Mouse (Mus musculus): ENCODE results near the gene A930018P22Rik. TPM values are rescaled to one million over a fixed set of nuclear protein-coding genes. Genes with fewer than 3 reads are reported as not detected.
A peak's percentile ranks its signal among the peaks of the same experiment; 100 is the strongest.
"Not testable (repeated sequence)": the region's sequence is repeated elsewhere in the genome, so short reads cannot be mapped to it uniquely, and the experiment has no call there.

A930018P22Rik gene
- polyA plus RNA-seq, 1 experiment from 2014 or later: not detected

DNA sequence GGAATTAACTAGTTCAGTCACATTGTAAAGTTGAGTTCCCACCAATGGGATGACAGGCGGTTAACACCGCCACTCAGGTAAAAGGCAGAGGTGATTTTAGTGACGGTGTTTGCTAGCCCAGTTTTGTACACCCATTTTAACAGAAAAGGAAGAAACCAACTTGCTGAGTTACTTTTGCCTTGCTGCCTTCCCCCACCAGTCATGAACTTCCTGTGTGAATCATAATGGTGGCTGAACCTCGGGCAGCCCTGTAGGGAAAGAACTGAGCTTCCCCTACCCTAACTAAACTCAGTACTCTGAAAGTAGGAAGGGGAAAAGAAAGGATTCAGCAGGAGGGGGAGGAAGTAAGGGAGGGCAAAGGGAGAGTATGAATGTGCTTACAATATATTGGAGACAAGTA, 12.5 kb upstream of the A930018P22Rik start:
- H3K4me3 ChIP-seq (ENCODE audit: low read depth, low read length): no peak overlapping the region
- H3K36me3 ChIP-seq (ENCODE audit: control insufficient read depth, insufficient read depth, low read length): no peaks in the 10 kb centered on the region
- H3K9ac ChIP-seq (ENCODE audit: low read depth, low read length): no peak overlapping the region
- DNase-seq (ENCODE audit: low spot score) (no peak), ATAC-seq (ENCODE audit: low FRiP score) (no peak)
- 91% methylated on average over 4 of the region's 4 CpGs for WGBS
- H3K9me3 ChIP-seq (ENCODE audit: control insufficient read depth, low read length): no peaks in the 10 kb centered on the region
- H3K4me1 ChIP-seq (replicated peaks; ENCODE audit: control insufficient read depth, insufficient read depth, low read length): no peaks in the 10 kb centered on the region
- H3K27me3 ChIP-seq (ENCODE audit: control insufficient read depth, insufficient read depth, low read length): no peaks in the 10 kb centered on the region
- no peak overlapping the region for H3K27ac ChIP-seq (ENCODE audit: low read depth, low read length)
- no peak overlapping the region for H3K4me2 ChIP-seq (replicated peaks; ENCODE audit: low read depth, low read length)

DNA sequence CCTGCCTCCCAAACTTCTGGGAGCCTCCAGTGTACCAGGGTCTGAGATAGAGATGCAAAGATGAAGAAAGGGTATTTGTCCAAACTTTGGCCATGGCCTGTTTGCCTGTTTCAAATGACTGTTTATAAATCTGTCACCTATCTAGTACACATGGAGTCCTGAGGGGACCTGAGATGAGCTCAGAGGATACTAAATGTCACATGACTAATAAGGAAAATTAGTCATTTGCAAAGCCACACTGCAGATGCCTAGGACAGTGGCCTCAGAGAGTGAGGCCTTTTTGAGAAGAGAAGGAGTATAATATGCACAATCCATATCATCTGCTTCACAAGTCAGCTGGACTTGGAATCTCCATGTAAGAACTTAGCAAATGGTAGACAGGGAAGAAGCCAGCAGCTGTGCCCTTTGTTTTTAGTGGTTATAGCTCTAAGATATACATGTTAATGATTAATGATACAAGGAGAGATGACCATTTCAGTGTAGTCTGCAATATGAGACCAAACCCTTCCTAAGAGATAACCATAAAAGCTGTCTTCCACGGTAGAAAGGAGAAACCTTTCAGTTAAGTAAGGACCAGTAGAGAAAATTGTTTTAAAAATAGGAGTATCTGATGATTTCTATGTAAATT, 11.3 kb upstream of the A930018P22Rik start:
- ATAC-seq (ENCODE audit: low FRiP score); H3K27me3 ChIP-seq (ENCODE audit: control insufficient read depth, insufficient read depth, low read length); H3K9me3 ChIP-seq (ENCODE audit: control insufficient read depth, low read length); H3K36me3 ChIP-seq (ENCODE audit: control insufficient read depth, insufficient read depth, low read length); H3K9ac ChIP-seq (ENCODE audit: low read depth, low read length); H3K27ac ChIP-seq (ENCODE audit: low read depth, low read length); DNase-seq (ENCODE audit: low spot score); H3K4me1 ChIP-seq (replicated peaks; ENCODE audit: control insufficient read depth, insufficient read depth, low read length); H3K4me3 ChIP-seq (ENCODE audit: low read depth, low read length); H3K4me2 ChIP-seq (replicated peaks; ENCODE audit: low read depth, low read length): not testable (repeated sequence)
- no CpG with 5 or more reads among the region's 1 CpGs for WGBS

DNA sequence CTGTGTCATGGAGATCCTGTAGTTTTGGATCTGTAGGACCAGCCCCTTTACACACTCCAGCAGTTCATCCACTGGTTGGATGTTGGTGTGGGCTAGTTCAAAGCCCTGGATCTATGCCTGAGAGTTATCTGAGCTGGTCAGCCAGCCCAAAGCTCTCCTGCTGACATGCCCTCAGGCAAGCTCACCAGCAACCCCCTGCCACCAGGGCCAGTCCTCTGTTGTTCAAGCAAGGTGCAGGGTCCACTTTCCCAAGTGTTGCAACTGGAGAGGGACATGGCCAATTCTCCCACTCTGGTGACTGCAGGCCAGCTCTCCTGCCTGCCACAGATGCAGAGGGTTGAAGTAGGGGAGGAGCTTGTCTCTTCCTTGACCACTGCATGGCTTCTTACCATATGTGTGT, 9.0 kb upstream of the A930018P22Rik start:
- not testable (repeated sequence) for H3K9me3 ChIP-seq (ENCODE audit: control insufficient read depth, low read length); H3K4me1 ChIP-seq (replicated peaks; ENCODE audit: control insufficient read depth, insufficient read depth, low read length); ATAC-seq (ENCODE audit: low FRiP score); H3K4me2 ChIP-seq (replicated peaks; ENCODE audit: low read depth, low read length); H3K27me3 ChIP-seq (ENCODE audit: control insufficient read depth, insufficient read depth, low read length); DNase-seq (ENCODE audit: low spot score); H3K27ac ChIP-seq (ENCODE audit: low read depth, low read length); H3K4me3 ChIP-seq (ENCODE audit: low read depth, low read length); H3K9ac ChIP-seq (ENCODE audit: low read depth, low read length); H3K36me3 ChIP-seq (ENCODE audit: control insufficient read depth, insufficient read depth, low read length)

DNA sequence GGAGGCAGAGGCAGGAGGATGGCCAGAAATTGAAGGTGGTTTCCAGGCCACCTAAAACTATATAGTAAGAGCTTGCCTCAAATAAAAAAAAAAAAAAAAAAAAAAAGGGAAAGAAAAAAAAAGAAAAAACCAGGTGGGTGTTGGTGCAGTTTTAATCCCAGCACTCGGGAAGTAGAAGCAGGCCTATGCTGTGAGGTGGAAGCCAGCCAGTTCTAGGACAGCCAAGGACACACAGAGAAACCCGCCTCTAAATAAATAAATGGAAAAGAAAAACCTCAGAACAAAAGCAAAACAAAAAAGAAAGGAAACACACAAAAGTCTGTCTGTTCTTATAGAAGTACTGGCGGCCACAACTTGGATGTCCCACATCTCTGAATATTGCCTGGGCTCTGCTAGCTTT, 7.7 kb upstream of the A930018P22Rik start:
- Histone ChIP-seq H3K4me1 (replicated peaks; ENCODE audit: control insufficient read depth, insufficient read depth, low read length) (no peaks in the 10 kb centered on the region), H3K9ac (ENCODE audit: low read depth, low read length) (no peak overlapping the region), H3K9me3 (ENCODE audit: control insufficient read depth, low read length) (no peaks in the 10 kb centered on the region), H3K4me3 (ENCODE audit: low read depth, low read length) (no peak overlapping the region), H3K36me3 (ENCODE audit: control insufficient read depth, insufficient read depth, low read length) (no peaks in the 10 kb centered on the region), H3K4me2 (replicated peaks; ENCODE audit: low read depth, low read length) (no peak overlapping the region), H3K27ac (ENCODE audit: low read depth, low read length) (no peak overlapping the region), H3K27me3 (ENCODE audit: control insufficient read depth, insufficient read depth, low read length) (no peaks in the 10 kb centered on the region)
- ATAC-seq (ENCODE audit: low FRiP score) (no peak), DNase-seq (ENCODE audit: low spot score) (no peak)
- 91% methylated on average over 3 of the region's 3 CpGs for WGBS

DNA sequence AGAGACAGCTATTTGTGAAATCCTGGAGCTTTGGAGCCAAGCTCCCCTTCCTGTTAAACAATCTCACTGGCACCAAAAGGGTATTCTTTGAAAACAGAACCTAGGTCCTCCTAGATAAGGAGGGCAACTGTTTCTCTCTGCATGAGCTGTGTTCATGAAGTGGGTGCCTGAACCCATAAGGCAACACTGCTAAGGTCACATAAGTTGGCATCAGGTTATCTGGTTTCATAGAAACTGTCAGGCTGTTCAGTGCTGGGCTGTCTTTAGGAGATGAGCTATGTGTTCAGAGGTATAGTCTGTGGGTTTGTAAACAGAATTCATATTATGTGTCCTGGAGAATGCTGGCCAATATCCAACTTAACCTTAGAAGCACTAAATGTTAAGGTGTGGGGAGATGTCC, 5.4 kb upstream of the A930018P22Rik start:
- not testable (repeated sequence) for H3K36me3 ChIP-seq (ENCODE audit: control insufficient read depth, insufficient read depth, low read length); H3K4me3 ChIP-seq (ENCODE audit: low read depth, low read length); H3K27ac ChIP-seq (ENCODE audit: low read depth, low read length); H3K27me3 ChIP-seq (ENCODE audit: control insufficient read depth, insufficient read depth, low read length); H3K9me3 ChIP-seq (ENCODE audit: control insufficient read depth, low read length); H3K9ac ChIP-seq (ENCODE audit: low read depth, low read length); DNase-seq (ENCODE audit: low spot score); H3K4me1 ChIP-seq (replicated peaks; ENCODE audit: control insufficient read depth, insufficient read depth, low read length); ATAC-seq (ENCODE audit: low FRiP score); H3K4me2 ChIP-seq (replicated peaks; ENCODE audit: low read depth, low read length)

DNA sequence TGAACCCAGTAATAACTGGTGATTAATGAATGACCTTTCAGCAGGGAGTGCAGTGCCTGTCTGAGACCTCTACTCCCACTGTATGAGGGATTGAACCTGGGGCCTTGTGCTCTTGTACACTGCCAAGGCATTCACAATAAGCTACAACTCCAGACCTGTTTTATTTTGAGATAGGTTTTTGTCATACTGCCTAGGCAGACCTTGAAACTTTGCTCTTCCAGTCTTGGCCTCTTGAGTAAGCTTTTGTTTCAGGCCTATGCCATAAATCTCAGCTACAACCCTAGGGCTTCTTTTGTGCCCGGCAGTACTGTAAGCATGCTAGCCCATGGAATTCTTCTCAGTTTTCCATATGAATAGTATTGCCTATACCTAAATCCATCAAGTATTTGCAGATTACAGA, 3.5 kb upstream of the A930018P22Rik start:
- Histone ChIP-seq H3K9me3 (ENCODE audit: control insufficient read depth, low read length) (no peaks in the 10 kb centered on the region), H3K4me2 (replicated peaks; ENCODE audit: low read depth, low read length) (no peak overlapping the region), H3K36me3 (ENCODE audit: control insufficient read depth, insufficient read depth, low read length) (no peaks in the 10 kb centered on the region), H3K4me3 (ENCODE audit: low read depth, low read length) (no peak overlapping the region), H3K27ac (ENCODE audit: low read depth, low read length) (no peak overlapping the region), H3K4me1 (replicated peaks; ENCODE audit: control insufficient read depth, insufficient read depth, low read length) (no peaks in the 10 kb centered on the region), H3K27me3 (ENCODE audit: control insufficient read depth, insufficient read depth, low read length) (peaks cover 3% of the 10 kb centered on the region; the same call in 1 of the 2 replicates), H3K9ac (ENCODE audit: low read depth, low read length) (no peak overlapping the region)
- ATAC-seq (ENCODE audit: low FRiP score) (no peak), DNase-seq (ENCODE audit: low spot score) (no peak)
- WGBS: 81% methylated on average over 1 of the region's 1 CpGs

DNA sequence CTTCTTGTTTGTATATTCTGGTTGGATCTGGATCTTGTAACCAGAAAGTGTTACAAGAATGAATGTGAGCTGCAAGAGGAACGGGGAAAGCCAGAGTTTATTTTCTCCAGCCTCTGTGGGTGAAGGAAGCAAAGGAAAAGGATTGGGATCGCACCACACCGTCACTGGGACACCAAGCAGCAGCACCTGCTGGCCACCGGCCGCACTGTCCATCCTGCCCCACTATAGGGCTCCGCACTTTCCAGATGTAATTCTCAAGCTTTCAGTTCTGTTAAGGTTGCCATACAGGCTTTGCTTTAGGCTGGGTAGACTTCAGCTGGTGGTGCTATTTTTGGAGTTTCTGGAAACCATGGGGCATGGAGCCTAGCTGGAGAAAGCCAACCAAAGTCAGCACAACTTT, 2.3 kb upstream of the A930018P22Rik start:
- no peaks in the 10 kb centered on the region for H3K36me3 ChIP-seq (ENCODE audit: control insufficient read depth, insufficient read depth, low read length)
- WGBS: 59% methylated on average over 6 of the region's 6 CpGs
- no peaks in the 10 kb centered on the region for H3K9me3 ChIP-seq (ENCODE audit: control insufficient read depth, low read length)
- no peaks in the 10 kb centered on the region for H3K4me1 ChIP-seq (replicated peaks; ENCODE audit: control insufficient read depth, insufficient read depth, low read length)
- peaks cover 3% of the 10 kb centered on the region; the same call in 1 of the 2 replicates for H3K27me3 ChIP-seq (ENCODE audit: control insufficient read depth, insufficient read depth, low read length)
- H3K4me2 ChIP-seq (replicated peaks; ENCODE audit: low read depth, low read length): no peak overlapping the region
- ATAC-seq (ENCODE audit: low FRiP score) (no peak), DNase-seq (ENCODE audit: low spot score) (no peak)
- H3K27ac ChIP-seq (ENCODE audit: low read depth, low read length): no peak overlapping the region
- H3K9ac ChIP-seq (ENCODE audit: low read depth, low read length): no peak overlapping the region
- H3K4me3 ChIP-seq (ENCODE audit: low read depth, low read length): no peak overlapping the region

DNA sequence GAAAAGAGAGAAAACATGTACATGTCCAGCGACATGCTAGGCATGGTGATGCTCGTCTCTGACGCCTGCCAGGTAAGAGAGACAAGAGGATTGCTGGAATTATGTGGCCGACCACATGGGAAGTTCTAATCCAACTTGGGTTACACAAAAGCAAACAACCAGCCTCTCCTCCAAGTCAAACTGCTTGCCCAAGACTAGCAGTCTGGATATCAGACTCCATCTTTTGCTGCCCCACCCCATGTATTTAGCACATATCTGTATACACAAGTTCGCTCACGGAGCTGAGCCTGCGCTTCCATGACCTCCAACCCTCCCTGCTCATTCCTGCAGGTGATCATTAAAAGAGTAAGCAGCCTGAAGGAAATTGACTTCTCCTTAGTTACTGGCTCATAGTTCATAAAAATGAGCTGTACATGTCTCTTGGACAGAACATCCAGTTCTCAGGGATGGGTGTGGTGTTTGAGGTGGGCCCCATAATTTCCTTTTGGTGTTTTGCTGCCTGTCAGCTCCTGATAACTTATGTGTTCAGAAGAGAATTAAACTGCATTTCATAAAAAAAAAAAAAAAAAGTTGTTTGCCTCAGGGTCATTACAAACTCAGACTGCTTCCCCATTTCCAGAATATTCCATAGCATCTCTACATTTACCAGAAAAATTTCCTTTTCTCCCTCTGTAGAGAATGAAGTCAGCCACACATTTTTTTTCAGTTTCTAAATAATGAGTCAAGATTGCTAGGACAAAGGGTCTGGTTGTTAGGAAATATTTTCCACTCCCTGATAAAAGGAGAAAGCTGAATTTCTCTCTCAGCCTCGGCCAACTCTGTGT, 676 bp upstream of the A930018P22Rik start:
- DNase-seq (ENCODE audit: low spot score) (no peak), ATAC-seq (ENCODE audit: low FRiP score) (no peak)
- peaks cover 3% of the 10 kb centered on the region; the same call in 1 of the 2 replicates for H3K27me3 ChIP-seq (ENCODE audit: control insufficient read depth, insufficient read depth, low read length)
- no peaks in the 10 kb centered on the region for H3K9me3 ChIP-seq (ENCODE audit: control insufficient read depth, low read length)
- H3K4me3 ChIP-seq (ENCODE audit: low read depth, low read length): no peak overlapping the region
- WGBS: 78% methylated on average over 8 of the region's 8 CpGs
- H3K4me1 ChIP-seq (replicated peaks; ENCODE audit: control insufficient read depth, insufficient read depth, low read length): no peaks in the 10 kb centered on the region
- peak overlapping the region; percentile 89; the same call in 1 of the 2 replicates for H3K4me2 ChIP-seq (replicated peaks; ENCODE audit: low read depth, low read length)
- H3K27ac ChIP-seq (ENCODE audit: low read depth, low read length): no peak overlapping the region
- H3K9ac ChIP-seq (ENCODE audit: low read depth, low read length): no peak overlapping the region
- no peaks in the 10 kb centered on the region for H3K36me3 ChIP-seq (ENCODE audit: control insufficient read depth, insufficient read depth, low read length)

DNA sequence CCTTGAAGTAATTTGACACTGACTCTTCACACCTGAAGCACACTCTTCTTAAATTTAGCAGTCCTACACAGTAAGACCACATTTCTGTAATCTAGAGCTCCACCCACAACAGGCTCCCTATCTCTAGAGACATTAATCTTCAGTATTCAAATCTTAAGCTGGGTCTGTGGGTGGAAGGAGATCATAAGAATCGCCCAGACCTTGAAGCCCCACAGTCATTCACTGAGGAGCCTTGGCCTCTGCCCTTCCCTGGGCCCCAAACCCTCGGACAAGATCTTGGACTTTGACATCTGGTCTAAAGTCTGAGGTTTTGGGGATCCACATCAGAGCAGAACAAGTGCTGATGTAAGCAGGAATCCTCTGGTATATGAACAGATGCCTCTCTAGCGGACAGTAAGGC, 971 bp downstream of the A930018P22Rik start:
- Histone ChIP-seq H3K4me3 (ENCODE audit: low read depth, low read length) (peak overlapping the region; percentile 62; the same call in 1 of the 2 replicates), H3K27ac (ENCODE audit: low read depth, low read length) (no peak overlapping the region), H3K9me3 (ENCODE audit: control insufficient read depth, low read length) (no peaks in the 10 kb centered on the region), H3K36me3 (ENCODE audit: control insufficient read depth, insufficient read depth, low read length) (no peaks in the 10 kb centered on the region), H3K9ac (ENCODE audit: low read depth, low read length) (no peak overlapping the region; the same call in 1 of the 2 replicates), H3K4me2 (replicated peaks; ENCODE audit: low read depth, low read length) (peak overlapping the region; percentile 89), H3K4me1 (replicated peaks; ENCODE audit: control insufficient read depth, insufficient read depth, low read length) (no peaks in the 10 kb centered on the region), H3K27me3 (ENCODE audit: control insufficient read depth, insufficient read depth, low read length) (peaks cover 3% of the 10 kb centered on the region; the same call in 1 of the 2 replicates)
- no peak for ATAC-seq (ENCODE audit: low FRiP score)
- DNase-seq (ENCODE audit: low spot score): no peak
- WGBS: 55% methylated on average over 3 of the region's 3 CpGs
